Mouse (Mus musculus): ENCODE measurements around the gene Farsb. TPM values are rescaled to one million over a fixed set of nuclear protein-coding genes. Genes with fewer than 3 reads are reported as not detected.

Farsb gene
- polyA plus RNA-seq, 2 experiments, result 38.6 to 111 TPM

GRCm38 (mm10) chr1:78401413-78401812, 87.3 kb downstream of the Farsb start:
- TF ChIP-seq CTCF (IDR thresholded peaks at IDR 0.05; ENCODE audit: low read depth) (no peak), EP300 (IDR thresholded peaks at IDR 0.05; ENCODE audit: low read depth) (no peak)
- Histone ChIP-seq H3K27ac (no peak overlapping the region), H3K4me1 (replicated peaks; ENCODE audit: control insufficient read depth in 2 of 2, insufficient read depth in 2 of 2, low read length in 1 of 2) (no peaks in the 10 kb centered on the region), H3K9ac (replicated peaks) (no peak overlapping the region), H3K4me3 (ENCODE audit: insufficient read depth in 1 of 2, low read depth in 2 of 2, low read length in 2 of 2) (no peak overlapping the region), H3K36me3 (replicated peaks; ENCODE audit: control insufficient read depth, insufficient read depth, low read depth) (no peaks in the 10 kb centered on the region), H3K4me2 (ENCODE audit: low read depth) (no peak overlapping the region), H3K27me3 (ENCODE audit: control insufficient read depth, insufficient read depth, low read length) (no peaks in the 10 kb centered on the region), H3K9me3 (ENCODE audit: control insufficient read depth, low read length) (no peaks in the 10 kb centered on the region)
- ATAC-seq (ENCODE audit: insufficient read depth) (no peak), DNase-seq (ENCODE audit: low read depth in 3 of 3, low spot score in 3 of 3) (no peak)
- 73% methylated on average over 4 of the region's 4 CpGs for WGBS (ENCODE audit: insufficient replicate concordance)

- TF ChIP-seq EP300 (IDR thresholded peaks at IDR 0.05; ENCODE audit: low read depth) (no peak), CTCF (IDR thresholded peaks at IDR 0.05; ENCODE audit: low read depth) (no peak)
- no peaks in the 10 kb centered on the region for H3K4me1 ChIP-seq (replicated peaks; ENCODE audit: control insufficient read depth in 2 of 2, insufficient read depth in 2 of 2, low read length in 1 of 2)
- H3K27ac ChIP-seq, result no peak overlapping the region
- WGBS (ENCODE audit: insufficient replicate concordance), result 41% methylated on average over 3 of the region's 3 CpGs
- H3K4me2 ChIP-seq (ENCODE audit: low read depth), result no peak overlapping the region
- H3K9me3 ChIP-seq (ENCODE audit: control insufficient read depth, low read length), result no peaks in the 10 kb centered on the region
- no peak for ATAC-seq (ENCODE audit: insufficient read depth)
- no peaks in the 10 kb centered on the region for H3K36me3 ChIP-seq (replicated peaks; ENCODE audit: control insufficient read depth, insufficient read depth, low read depth)
- DNase-seq (ENCODE audit: low read depth in 3 of 3, low spot score in 3 of 3), result no peak
- H3K27me3 ChIP-seq (ENCODE audit: control insufficient read depth, insufficient read depth, low read length), result no peaks in the 10 kb centered on the region
- H3K4me3 ChIP-seq (ENCODE audit: insufficient read depth in 1 of 2, low read depth in 2 of 2, low read length in 2 of 2), result no peak overlapping the region
- H3K9ac ChIP-seq (replicated peaks), result no peak overlapping the region
Observed at GRCm38 (mm10) chr1:78399755-78400154, 88.9 kb downstream of the Farsb start.

- WGBS (ENCODE audit: insufficient replicate concordance), result 22% methylated on average over 8 of the region's 8 CpGs
- DNase-seq (ENCODE audit: low read depth in 3 of 3, low spot score in 3 of 3), result no peak
- no peak for ATAC-seq (ENCODE audit: insufficient read depth)
- H3K36me3 ChIP-seq (replicated peaks; ENCODE audit: control insufficient read depth, insufficient read depth, low read depth), result no peaks in the 10 kb centered on the region
- H3K27ac ChIP-seq, result no peak overlapping the region
- no peak overlapping the region for H3K9ac ChIP-seq (replicated peaks)
- H3K4me2 ChIP-seq (ENCODE audit: low read depth), result no peak overlapping the region
- no peaks in the 10 kb centered on the region for H3K27me3 ChIP-seq (ENCODE audit: control insufficient read depth, insufficient read depth, low read length)
- H3K4me1 ChIP-seq (replicated peaks; ENCODE audit: control insufficient read depth in 2 of 2, insufficient read depth in 2 of 2, low read length in 1 of 2), result no peaks in the 10 kb centered on the region
- H3K4me3 ChIP-seq (ENCODE audit: insufficient read depth in 1 of 2, low read depth in 2 of 2, low read length in 2 of 2), result no peak overlapping the region
- TF ChIP-seq EP300 (IDR thresholded peaks at IDR 0.05; ENCODE audit: low read depth) (no peak), CTCF (IDR thresholded peaks at IDR 0.05; ENCODE audit: low read depth) (no peak)
- no peaks in the 10 kb centered on the region for H3K9me3 ChIP-seq (ENCODE audit: control insufficient read depth, low read length)
Observed at GRCm38 (mm10) chr1:78396320-78396913, 92.3 kb downstream of the Farsb start.

- WGBS (ENCODE audit: insufficient replicate concordance), result 35% methylated on average over 6 of the region's 6 CpGs
- ATAC-seq (ENCODE audit: insufficient read depth), result no peak
- TF ChIP-seq EP300 (IDR thresholded peaks at IDR 0.05; ENCODE audit: low read depth) (no peak), CTCF (IDR thresholded peaks at IDR 0.05; ENCODE audit: low read depth) (no peak)
- H3K27me3 ChIP-seq (ENCODE audit: control insufficient read depth, insufficient read depth, low read length), result no peaks in the 10 kb centered on the region
- H3K9me3 ChIP-seq (ENCODE audit: control insufficient read depth, low read length), result no peaks in the 10 kb centered on the region
- no peaks in the 10 kb centered on the region for H3K36me3 ChIP-seq (replicated peaks; ENCODE audit: control insufficient read depth, insufficient read depth, low read depth)
- no peak overlapping the region for H3K27ac ChIP-seq
- H3K4me3 ChIP-seq (ENCODE audit: insufficient read depth in 1 of 2, low read depth in 2 of 2, low read length in 2 of 2), result no peak overlapping the region
- H3K9ac ChIP-seq (replicated peaks), result no peak overlapping the region
- H3K4me2 ChIP-seq (ENCODE audit: low read depth), result no peak overlapping the region
- DNase-seq (ENCODE audit: low read depth in 3 of 3, low spot score in 3 of 3), result no peak
- H3K4me1 ChIP-seq (replicated peaks; ENCODE audit: control insufficient read depth in 2 of 2, insufficient read depth in 2 of 2, low read length in 1 of 2), result no peaks in the 10 kb centered on the region
Observed at GRCm38 (mm10) chr1:78395737-78396136, 93.0 kb downstream of the Farsb start.

- Histone ChIP-seq H3K9ac (replicated peaks) (no peak overlapping the region), H3K9me3 (ENCODE audit: control insufficient read depth, low read length) (no peaks in the 10 kb centered on the region), H3K36me3 (replicated peaks; ENCODE audit: control insufficient read depth, insufficient read depth, low read depth) (no peaks in the 10 kb centered on the region), H3K4me2 (ENCODE audit: low read depth) (no peak overlapping the region), H3K27me3 (ENCODE audit: control insufficient read depth, insufficient read depth, low read length) (no peaks in the 10 kb centered on the region), H3K4me3 (ENCODE audit: insufficient read depth in 1 of 2, low read depth in 2 of 2, low read length in 2 of 2) (no peak overlapping the region), H3K27ac (no peak overlapping the region), H3K4me1 (replicated peaks; ENCODE audit: control insufficient read depth in 2 of 2, insufficient read depth in 2 of 2, low read length in 1 of 2) (no peaks in the 10 kb centered on the region)
- DNase-seq (ENCODE audit: low read depth in 3 of 3, low spot score in 3 of 3), result no peak
- TF ChIP-seq CTCF (IDR thresholded peaks at IDR 0.05; ENCODE audit: low read depth), result no peak
- ATAC-seq (ENCODE audit: insufficient read depth), result no peak
- WGBS (ENCODE audit: insufficient replicate concordance), result 55% methylated on average over 8 of the region's 8 CpGs
Observed at GRCm38 (mm10) chr1:78395191-78395735, 93.4 kb downstream of the Farsb start.

Data from liver, embryonic 14.5 days (tissue).